Mouse (Mus musculus): ENCODE data around the gene Ppp1r10. TPM values are rescaled to one million over a fixed set of nuclear protein-coding genes. Genes with fewer than 3 reads are reported as not detected.
"Not testable (repeated sequence)": the region's sequence is repeated elsewhere in the genome, so short reads cannot be mapped to it uniquely, and the experiment has no call there.

Gene Ppp1r10
- total RNA-seq, 2 experiments from 2014 or later, result 91.3 to 104 TPM

- no peak for ATAC-seq (replicated peaks; ENCODE audit: low FRiP score, poor library complexity, severe bottlenecking)
Measured at GRCm38 (mm10) chr17:35921710-35922109, 5.5 kb downstream of the Ppp1r10 start.

GRCm38 (mm10) chr17:35922566-35922965, 6.3 kb downstream of the Ppp1r10 start:
- ATAC-seq (replicated peaks; ENCODE audit: low FRiP score, poor library complexity, severe bottlenecking), result no peak

GRCm38 (mm10) chr17:35923281-35923680, 7.0 kb downstream of the Ppp1r10 start:
- ATAC-seq (replicated peaks; ENCODE audit: low FRiP score, poor library complexity, severe bottlenecking), result no peak

DNA sequence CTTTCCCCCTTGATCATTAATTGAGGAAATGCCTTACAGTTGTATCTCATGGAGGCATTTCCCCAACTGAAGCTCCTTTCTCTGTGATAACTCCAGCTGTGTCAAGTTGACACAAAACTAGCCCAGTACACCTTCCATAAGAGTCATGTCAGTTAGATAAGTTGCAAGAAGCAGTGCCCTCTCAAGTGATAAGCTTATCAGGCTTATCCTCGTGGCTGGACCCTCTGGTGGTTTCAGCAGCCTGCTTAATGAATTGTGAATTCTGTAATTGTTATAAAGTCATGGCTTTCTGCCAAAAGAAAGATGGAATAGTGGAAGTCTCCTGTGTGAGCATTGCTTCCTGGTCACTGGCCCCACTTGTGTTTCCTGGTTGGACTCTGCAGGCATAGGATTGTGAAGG, 11.2 kb downstream of the Ppp1r10 start:
- ATAC-seq (replicated peaks; ENCODE audit: low FRiP score, poor library complexity, severe bottlenecking), result no peak

- no peak for ATAC-seq (replicated peaks; ENCODE audit: low FRiP score, poor library complexity, severe bottlenecking)
Measured at GRCm38 (mm10) chr17:35929534-35929933, 13.3 kb downstream of the Ppp1r10 start.

DNA sequence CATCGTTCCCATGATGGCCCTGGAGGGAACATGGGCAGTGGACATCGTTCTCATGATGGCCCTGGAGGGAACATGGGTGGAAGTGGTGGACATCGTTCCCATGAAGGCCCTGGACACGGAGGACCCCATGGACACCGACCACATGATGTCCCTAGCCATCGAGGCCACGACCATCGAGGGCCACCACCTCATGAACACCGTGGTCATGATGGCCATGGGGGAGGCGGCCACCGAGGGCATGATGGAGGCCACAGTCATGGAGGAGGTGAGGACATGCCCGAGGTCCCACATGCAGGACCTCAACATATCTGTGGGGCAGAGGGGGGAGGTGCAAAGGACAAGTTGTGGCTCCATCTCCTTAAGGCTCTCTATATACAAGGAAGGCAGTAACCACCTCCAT, 14.4 kb downstream of the Ppp1r10 start:
- ATAC-seq (replicated peaks; ENCODE audit: low FRiP score, poor library complexity, severe bottlenecking), result 0 out of 2 replicates have a peak, but pooled peaks have one; percentile 26

DNA sequence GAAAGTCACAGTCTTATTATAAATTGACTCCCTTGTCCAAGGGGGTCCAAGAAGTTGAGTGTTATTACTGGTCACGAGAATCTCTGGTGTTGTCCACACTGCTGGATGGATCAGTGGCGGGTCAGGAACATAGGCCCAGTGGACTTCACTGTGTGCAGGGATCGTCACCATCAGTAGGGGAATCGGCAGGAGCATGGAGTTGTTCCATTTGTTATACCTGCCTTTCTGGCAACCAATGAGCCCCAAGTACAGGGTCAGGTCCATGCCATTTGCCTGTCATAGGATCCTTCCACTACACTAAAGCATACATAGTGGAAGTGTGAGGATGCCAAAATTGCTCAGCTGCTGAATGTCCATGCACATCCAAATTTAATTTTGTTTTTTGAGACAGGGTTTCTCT, 16.4 kb downstream of the Ppp1r10 start:
- no peak for ATAC-seq (replicated peaks; ENCODE audit: low FRiP score, poor library complexity, severe bottlenecking)

GRCm38 (mm10) chr17:35935763-35936162, 19.5 kb downstream of the Ppp1r10 start:
- ATAC-seq (replicated peaks; ENCODE audit: low FRiP score, poor library complexity, severe bottlenecking), result peak; percentile 94

- ATAC-seq (replicated peaks; ENCODE audit: low FRiP score, poor library complexity, severe bottlenecking), result peak; percentile 94
Measured at GRCm38 (mm10) chr17:35937700-35938348, 21.6 kb downstream of the Ppp1r10 start.

DNA sequence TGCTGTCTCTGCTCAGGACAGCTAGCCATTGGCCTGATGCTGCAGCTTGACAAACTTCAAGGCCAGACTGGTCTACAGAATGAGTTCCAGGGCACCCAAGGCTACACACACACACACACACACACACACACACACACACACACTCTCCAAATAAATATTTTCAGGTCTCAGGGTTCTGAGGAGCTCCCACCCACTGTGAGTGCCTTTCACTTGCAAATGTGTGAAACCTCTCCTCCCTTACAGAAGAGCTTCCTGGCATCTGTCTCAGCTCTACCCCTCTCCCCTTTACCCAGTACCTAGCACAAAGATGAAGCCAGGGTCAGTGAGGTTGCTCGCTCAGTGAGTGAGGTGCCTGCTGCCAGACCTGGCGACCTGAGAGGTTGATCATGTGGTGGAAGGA, 22.9 kb downstream of the Ppp1r10 start:
- ATAC-seq (replicated peaks; ENCODE audit: low FRiP score, poor library complexity, severe bottlenecking), result no peak

DNA sequence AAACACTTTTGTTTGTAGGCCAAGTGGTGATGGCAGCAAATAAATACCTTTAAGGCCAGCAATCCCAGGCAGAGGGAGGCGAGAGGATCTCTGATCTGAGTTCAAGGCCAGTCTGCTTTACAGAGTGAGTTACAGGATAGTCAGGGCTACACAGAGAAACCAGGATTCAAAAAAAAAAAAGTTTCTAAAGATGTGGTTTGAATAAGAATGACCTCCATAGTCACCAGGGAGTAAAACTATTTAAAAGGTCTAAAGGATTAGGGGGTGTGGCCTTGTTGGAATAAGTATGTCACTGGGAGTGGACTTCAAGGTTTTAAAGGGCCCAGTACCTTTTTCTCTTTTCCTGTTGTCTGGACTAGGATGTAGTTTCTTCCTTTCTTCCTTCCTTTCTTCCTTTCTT, 23.7 kb downstream of the Ppp1r10 start:
- ATAC-seq (replicated peaks; ENCODE audit: low FRiP score, poor library complexity, severe bottlenecking), result no peak

GRCm38 (mm10) chr17:35950946-35951345, 34.7 kb downstream of the Ppp1r10 start:
- ATAC-seq (replicated peaks; ENCODE audit: low FRiP score, poor library complexity, severe bottlenecking), result peak; percentile 47; the same call in 1 of the 2 replicates

GRCm38 (mm10) chr17:35952559-35952958, 36.3 kb downstream of the Ppp1r10 start:
- not testable (repeated sequence) for ATAC-seq (replicated peaks; ENCODE audit: low FRiP score, poor library complexity, severe bottlenecking)

GRCm38 (mm10) chr17:35954665-35955064, 38.4 kb downstream of the Ppp1r10 start:
- no peak for ATAC-seq (replicated peaks; ENCODE audit: low FRiP score, poor library complexity, severe bottlenecking)

DNA sequence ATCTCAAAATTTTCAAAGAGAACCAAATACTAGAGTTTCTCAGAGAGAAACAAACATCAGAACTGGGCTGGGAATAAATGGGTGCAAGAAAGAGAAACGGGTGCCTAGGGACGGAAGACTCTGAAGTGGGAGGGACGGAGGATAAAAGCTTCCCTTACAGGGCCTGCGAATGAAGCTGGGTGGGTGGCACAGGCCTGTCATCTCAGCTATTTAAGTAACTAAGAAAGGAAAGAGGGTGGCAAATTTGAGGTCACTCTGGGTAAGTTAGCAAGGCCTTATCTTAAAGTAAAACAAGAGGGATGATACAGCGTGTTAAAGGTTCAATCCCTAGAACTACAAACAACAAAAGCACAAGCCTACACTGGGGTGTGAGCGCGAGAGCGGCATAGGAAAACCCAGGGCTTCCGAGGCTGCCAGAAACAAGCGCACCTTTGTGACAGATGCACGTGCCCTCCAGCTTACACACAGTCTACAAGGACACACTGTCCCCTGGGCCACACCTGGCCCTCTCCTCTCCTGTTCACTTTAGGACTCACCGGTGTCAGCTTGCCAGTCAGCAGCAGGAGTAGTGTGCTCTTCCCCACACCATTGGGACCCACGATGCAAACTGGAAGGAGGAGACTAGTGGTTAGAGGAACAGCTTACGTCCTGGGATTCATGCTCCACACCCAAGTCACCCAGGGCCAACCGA, 42.4 kb downstream of the Ppp1r10 start:
- no peak for ATAC-seq (replicated peaks; ENCODE audit: low FRiP score, poor library complexity, severe bottlenecking)

- ATAC-seq (replicated peaks; ENCODE audit: low FRiP score, poor library complexity, severe bottlenecking), result no peak
Measured at GRCm38 (mm10) chr17:35963279-35963678, 47.0 kb downstream of the Ppp1r10 start.

GRCm38 (mm10) chr17:35967621-35968020, 51.4 kb downstream of the Ppp1r10 start:
- no peak for ATAC-seq (replicated peaks; ENCODE audit: low FRiP score, poor library complexity, severe bottlenecking)

GRCm38 (mm10) chr17:35969418-35970389, 53.5 kb downstream of the Ppp1r10 start, which contains the start of gene Abcf1:
TSS of gene Abcf1 (minus strand) at chr17:35969761.
- peak; percentile 95 for ATAC-seq (replicated peaks; ENCODE audit: low FRiP score, poor library complexity, severe bottlenecking)

DNA sequence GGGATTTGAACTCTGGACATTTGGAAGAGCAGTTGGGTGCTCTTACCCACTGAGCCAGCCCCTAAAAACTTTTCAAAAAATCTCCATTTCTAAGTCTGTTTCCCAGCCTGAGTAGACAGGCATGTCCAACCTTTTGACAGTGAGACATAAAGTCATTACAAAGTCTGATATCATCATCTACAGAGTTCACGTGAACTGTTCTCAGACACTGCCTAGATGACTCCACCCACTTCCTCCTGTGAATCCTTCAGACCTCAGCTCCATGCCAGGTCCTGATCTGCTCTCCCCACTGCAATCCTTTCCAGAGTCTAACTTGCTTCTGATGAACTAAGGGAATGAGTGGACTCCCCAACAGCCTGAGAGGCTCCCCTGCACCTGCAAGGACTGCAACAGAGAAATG, 55.9 kb downstream of the Ppp1r10 start:
- ATAC-seq (replicated peaks; ENCODE audit: low FRiP score, poor library complexity, severe bottlenecking), result no peak

DNA sequence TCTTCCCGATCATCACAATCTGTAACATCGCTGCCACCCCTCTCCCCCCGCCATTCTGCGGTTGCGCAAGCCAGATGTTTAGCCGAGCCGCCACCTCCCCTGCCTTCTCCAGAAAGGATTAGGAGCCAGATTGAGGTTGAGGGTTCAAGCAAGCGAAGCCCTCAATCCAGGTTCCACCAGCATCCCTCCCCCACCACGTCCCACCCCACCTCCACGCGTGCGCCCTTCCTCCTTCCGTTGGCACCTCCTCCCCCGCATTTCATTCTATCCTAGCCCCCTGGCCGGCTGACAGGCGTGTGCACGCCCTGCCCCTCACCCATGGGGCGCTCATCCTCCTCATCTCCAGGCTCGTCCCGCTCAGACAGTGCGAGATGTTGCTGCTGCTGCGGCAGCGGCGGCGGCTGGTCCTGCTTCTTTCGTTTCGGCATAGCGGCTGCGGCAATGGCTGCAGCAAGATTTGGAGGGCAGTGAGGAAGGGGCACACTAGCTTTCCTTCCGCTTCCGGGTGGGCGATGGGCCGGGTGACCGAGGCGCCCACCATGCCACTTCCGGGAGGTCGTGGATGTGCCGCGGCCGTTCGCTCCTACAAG, 62.7 kb downstream of the Ppp1r10 start:
- ATAC-seq (replicated peaks; ENCODE audit: low FRiP score, poor library complexity, severe bottlenecking), result peak; percentile 9; the same call in 1 of the 2 replicates

Measured in erythroblast, adult 5-6 weeks (primary cell).